Mouse (Mus musculus) T-helper 1 cell (primary cell): Measurements from ENCODE around the gene Btg1.

Experiments
- in situ Hi-C: fragments of 300-600 bp; cut with MboI, MseI; formaldehyde crosslinking; loops from one replicate; pipeline ENCODE4 v1.15.1; 2025; ENCODE audit warnings: high pct_unique_total_duplicates

Btg1 gene

DNA sequence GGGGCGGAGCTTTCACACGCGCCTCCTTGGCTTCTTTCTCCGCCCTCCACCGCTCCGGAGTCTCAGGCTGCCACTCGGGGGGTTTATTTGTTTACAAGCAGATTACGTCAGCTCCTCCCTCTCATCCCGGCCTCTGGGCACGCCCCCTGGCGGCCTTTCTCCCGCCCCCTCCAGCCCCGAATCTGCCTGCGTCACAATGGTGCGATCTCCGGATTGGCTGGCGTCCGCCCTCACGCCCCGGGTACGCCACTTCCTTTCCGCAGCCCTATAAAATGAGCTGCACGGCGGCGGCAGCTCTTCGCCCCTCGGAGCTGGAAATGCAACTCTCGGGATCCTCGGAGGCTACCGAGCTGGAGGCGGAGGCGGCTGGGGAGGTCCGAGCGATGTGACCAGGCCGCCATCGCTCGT lies at the start of gene Btg1:
TSS of gene Btg1 (plus strand) at position 298 of the 408 bp plus-strand sequence.
- in situ Hi-C loops: loop anchor here (25.0 kb wide), 1 partner anchor 254 kb away; no protein-coding TSS in a partner anchor

DNA sequence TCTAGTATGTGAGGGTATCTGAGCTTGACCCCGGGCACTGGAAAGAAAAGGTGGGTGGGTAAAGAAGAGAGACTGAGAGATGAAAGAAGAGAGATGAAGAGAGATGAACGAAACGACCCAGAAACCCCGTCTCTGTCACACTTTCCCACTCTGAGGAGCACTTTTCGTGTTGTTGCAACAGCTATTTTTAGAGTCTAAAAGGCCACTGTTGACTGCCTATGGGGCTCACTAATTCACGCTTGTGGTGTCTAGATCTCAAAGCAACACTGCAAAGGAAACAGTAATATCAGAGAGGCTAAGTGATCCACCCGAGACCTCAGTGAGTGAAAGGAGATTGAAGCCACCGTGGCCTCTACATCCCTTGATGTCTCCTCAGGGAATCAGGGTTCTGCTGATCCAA lies 47.3 kb upstream of the Btg1 start:
- in situ Hi-C loops: no loop called here

DNA sequence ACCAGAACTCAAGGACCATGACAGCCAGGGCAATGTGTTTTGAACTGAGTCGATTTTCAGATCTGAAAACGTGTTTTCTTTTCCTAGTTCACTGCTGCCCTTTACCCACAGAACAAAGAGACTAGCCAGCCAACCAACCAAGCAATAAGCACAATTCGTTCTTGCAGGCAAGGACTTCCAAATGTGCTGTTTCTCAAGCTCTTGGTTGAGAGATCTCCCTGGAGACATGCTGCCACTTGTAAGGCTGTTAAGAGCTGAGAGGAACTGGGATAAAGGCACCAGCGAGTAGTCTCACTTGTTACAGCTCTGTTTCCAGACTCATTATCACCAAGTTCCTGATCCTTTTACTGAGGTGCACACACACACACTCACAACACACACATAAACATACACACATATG lies 45.6 kb upstream of the Btg1 start:
- in situ Hi-C loops: no loop called here

GRCm38 (mm10) chr10:96574786-96575185 lies 42.0 kb upstream of the Btg1 start:
- in situ Hi-C loops: no loop called here

GRCm38 (mm10) chr10:96575338-96575737 lies 41.5 kb upstream of the Btg1 start:
- in situ Hi-C loops: no loop called here

GRCm38 (mm10) chr10:96578924-96579323 lies 37.9 kb upstream of the Btg1 start:
- in situ Hi-C loops: no loop called here

DNA sequence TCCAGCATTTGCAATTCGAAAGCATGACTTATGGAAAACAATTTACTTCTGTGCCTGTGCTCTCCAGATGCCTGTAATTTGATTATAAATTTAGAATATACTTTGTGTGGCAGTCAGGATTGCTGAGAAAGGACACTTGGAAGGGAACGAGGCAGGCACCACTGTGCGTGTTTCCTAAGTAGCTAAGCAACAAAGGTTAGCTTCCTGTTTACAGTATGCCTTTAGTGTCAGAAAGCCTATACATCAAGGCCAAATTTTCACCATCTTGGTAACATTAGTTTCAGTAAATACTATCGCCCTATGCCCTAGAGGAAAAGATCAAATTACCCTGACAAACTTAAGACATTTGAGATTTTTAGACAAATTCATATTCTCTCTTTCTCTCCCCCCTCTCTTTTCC lies 37.4 kb upstream of the Btg1 start:
- in situ Hi-C loops: no loop called here

DNA sequence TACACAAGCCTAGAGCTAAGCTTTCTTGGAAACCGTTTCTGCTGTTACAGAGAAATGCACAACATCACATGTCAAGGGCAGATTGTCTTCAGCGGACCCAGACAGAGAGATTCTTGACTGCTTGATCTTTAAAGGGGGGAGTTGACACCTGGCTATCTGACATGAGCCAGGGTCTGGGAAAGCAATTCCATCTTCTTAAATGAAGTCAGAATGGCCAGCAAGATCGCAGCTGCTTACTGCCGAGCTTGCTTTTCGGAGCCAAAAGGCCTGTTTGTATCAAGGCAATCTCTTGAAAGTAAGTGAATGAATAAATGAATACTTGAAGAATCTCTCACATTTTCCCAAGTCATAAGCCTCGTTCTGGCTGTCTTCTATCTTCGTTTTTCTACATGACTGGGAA lies 36.6 kb upstream of the Btg1 start:
- in situ Hi-C loops: no loop called here

DNA sequence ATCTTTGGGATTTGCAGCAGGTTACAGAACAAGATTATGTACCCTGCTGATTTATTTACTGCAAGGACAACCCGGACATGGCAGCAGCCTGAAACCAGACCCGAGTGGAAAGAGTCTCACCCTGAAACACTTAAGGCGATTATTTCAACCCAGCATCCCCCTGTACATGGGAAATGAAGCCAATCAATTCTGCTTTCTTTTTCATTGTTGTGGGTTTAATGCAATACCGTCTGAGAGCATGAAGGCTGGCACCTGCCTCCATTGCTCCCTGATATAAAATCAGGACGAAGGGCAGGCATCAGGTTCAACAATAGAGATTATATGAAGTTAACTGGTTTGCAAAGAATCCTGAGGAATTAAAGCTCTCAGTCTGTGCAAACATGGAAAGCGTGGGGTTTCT lies 35.6 kb upstream of the Btg1 start:
- in situ Hi-C loops: no loop called here

GRCm38 (mm10) chr10:96586191-96586880 lies 30.5 kb upstream of the Btg1 start:
- in situ Hi-C loops: no loop called here

DNA sequence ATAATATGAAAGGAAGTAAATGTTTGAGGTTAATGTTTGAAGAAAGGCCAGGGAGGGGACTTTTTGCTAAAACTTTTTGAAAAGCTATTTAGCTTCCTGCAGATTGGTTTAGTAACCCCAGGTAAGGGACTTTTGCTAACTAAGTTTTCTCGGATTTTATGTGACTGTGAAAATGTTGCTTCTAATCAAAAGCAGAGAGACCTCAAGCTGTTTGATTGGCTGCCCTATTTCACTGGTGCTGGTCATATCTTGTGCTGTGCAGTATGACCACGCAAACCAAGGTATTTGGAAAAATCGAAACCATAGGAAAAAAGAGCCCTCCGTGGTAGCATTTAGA lies 30.0 kb upstream of the Btg1 start:
- in situ Hi-C loops: no loop called here

GRCm38 (mm10) chr10:96588233-96588632 lies 28.6 kb upstream of the Btg1 start:
- in situ Hi-C loops: no loop called here

DNA sequence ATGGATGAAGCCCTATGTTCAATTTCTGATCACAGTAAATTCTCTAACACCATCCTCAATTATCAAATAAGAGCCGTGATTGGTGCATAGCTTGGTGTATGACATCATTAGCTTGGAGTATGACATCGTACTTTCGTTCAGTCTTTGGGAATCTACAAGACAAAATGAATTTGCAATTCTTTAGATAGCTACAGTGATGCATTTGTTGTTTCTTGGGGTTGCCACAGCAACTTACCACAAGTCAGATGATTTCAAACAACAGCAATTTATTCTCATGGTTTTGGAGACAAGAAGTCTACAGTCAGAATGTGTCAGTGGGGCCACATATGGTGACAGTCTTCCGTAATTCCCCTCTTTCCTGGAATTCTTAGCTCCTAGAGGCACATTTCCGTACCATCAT lies 27.0 kb upstream of the Btg1 start:
- in situ Hi-C loops: no loop called here

GRCm38 (mm10) chr10:96592089-96592488 lies 24.7 kb upstream of the Btg1 start:
- in situ Hi-C loops: no loop called here

DNA sequence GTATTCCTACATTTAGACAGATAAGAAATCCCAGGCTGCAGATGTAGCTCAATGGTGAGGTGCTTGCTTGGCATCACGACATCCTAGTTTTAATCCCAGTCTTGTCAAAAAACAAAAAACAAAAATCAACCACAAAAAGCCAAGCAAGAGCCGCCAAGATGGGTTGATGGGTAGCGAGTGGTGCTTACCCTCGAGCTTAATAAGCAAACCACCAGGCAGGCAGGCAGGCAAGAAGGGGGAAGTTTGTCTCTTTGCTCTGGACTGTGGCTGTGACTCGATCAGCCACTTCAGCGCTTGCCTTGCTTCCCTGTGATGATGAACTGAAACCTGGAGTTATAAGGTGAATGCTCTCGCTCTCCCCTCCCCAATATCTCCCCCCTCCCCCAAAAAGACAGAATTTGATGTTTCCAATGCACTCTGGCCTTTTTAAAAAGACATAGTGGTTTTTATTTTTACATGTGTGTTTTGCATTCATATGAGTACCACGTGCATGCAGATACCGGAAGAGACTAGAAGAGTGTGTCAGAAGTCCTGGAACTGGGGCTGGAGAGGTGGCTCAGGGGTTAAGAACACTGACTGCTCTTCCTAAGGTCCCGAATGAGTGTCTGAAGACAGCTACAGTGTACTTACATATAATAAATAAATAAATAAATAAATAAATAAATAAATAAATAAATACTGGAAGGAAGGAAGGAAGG lies 21.2 kb upstream of the Btg1 start:
- in situ Hi-C loops: loop anchor here (5.0 kb wide), 1 partner anchor 78 kb away; no protein-coding TSS in a partner anchor

DNA sequence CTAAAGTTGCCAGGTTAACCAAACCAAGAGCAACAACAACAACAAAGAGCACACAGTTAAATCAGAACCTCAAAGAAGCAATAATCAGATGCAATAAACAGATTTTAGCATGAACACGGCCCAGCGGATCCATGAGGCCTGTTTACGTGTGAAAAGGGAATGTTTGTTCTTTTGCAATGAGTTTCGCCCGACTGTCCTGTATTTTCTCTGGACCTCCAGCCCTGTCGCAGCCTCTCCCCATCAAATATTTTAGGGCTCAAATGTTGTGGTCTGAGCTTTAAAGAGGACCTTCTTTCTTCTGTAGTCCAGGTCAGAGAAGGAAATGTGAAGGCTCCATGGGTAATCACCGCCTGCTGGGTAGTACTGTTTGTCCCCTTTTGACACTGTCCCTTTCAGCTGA lies 20.4 kb upstream of the Btg1 start:
- in situ Hi-C loops: loop anchor here (5.0 kb wide), 1 partner anchor 79 kb away; no protein-coding TSS in a partner anchor

- in situ Hi-C loops: loop anchor here (5.0 to 25.0 kb wide), 3 partner anchors 82 to 237 kb away; no protein-coding TSS in a partner anchor
Measured at GRCm38 (mm10) chr10:96599641-96600040, 17.2 kb upstream of the Btg1 start.

DNA sequence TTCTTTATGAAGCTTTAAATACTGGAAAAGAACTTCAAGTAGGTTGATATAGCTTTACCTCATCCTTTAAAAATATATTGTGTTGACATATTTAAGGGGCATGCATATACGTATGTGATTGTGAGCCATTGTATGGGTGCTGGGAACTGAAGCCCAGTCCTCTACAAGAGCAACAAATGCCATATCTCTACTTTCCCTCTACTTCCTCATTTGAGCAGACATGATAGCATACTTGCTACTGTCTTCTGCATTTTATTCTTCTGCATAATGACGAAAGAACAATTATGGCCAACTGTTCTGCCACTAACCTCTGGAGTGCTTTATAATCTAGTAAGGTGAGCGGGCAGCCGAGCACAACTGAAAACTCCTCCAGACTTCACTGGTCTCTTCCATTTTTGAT lies 15.1 kb upstream of the Btg1 start:
- in situ Hi-C loops: loop anchor here (10.0 to 25.0 kb wide), 2 partner anchors 137 to 239 kb away; no protein-coding TSS in a partner anchor

- in situ Hi-C loops: loop anchor here (10.0 to 25.0 kb wide), 2 partner anchors 138 to 240 kb away; no protein-coding TSS in a partner anchor
Measured at GRCm38 (mm10) chr10:96602339-96602738, 14.5 kb upstream of the Btg1 start.

DNA sequence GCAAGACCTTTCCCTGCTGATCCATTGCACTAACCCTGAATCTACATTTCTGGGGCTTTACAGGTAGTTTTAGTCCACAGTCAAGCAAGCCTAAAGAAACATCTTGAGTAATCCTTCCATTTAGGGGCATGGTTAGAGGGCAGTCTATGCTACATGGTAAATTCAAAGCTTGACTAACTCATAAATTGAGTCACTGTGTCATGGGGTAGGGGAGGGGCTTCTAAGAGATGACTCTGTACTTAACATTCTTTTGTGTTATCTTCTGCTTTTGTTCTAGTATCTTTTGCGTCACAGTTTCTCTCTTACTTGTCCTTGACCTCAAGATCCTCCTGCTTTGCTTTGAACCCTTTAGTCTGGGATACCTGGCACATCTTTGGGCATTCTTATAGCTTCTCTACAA lies 11.6 kb upstream of the Btg1 start:
- in situ Hi-C loops: loop anchor here (5.0 to 25.0 kb wide), 3 partner anchors 140 to 388 kb away; no protein-coding TSS in a partner anchor

DNA sequence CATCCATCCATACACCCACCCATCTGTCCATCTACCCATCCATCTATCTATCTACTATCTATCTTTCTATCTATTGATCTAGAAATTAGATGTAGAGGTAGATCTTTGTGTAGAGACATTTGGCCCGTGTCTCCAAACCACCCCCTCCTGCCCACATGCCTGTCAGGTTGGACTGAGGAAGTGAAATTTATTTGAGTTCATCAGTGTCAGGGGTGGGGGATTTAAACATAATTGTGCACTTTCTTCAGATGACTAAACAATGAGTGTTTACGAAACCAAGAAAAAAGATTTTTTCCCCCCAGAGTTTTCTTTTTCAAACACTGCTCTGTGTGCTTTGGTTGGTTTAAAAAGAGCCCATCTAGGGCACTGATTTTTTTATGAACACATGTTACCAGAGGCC lies 10.9 kb upstream of the Btg1 start:
- in situ Hi-C loops: loop anchor here (5.0 to 25.0 kb wide), 3 partner anchors 141 to 389 kb away; no protein-coding TSS in a partner anchor

GRCm38 (mm10) chr10:96607617-96608185 lies 9.1 kb upstream of the Btg1 start:
- in situ Hi-C loops: loop anchor here (5.0 to 25.0 kb wide), 3 partner anchors 143 to 390 kb away; no protein-coding TSS in a partner anchor
